Mouse (Mus musculus) ES-E14 (cell line): Measurements from ENCODE around the gene Kirrel. TPM values are rescaled to one million over a fixed set of nuclear protein-coding genes. Genes with fewer than 3 reads are reported as not detected.

Source experiments
- DNase-seq: peaks from one replicate; pipeline ENCODE4 v3.0.0-alpha.2; 2013; ENCODE audit warnings: low read depth, low spot score
- H3K27ac ChIP-seq: 2 replicates; pipeline ENCODE4 v1.5.1; 2012; ENCODE audit warnings: low read depth, mild to moderate bottlenecking, low read length, moderate library complexity, mixed read lengths; ENCODE audit not compliant: poor library complexity, insufficient read depth, severe bottlenecking
- H3K36me3 ChIP-seq: 2 replicates; pipeline ENCODE4 v1.6.1; 2012; ENCODE audit warnings: mild to moderate bottlenecking, low read length, moderate library complexity, mixed read lengths; ENCODE audit not compliant: control insufficient read depth, poor library complexity, insufficient read depth, severe bottlenecking
- H3K4me1 ChIP-seq, 2 experiments: fragments of 150-350 bp in 1 of 2; sonication (generic) in 1 of 2; 2 replicates each; pipeline ENCODE4 v1.6.1; 2012; ENCODE audit warnings: low read length in 2 of 2, mild to moderate bottlenecking in 1 of 2, mixed read lengths in 1 of 2; ENCODE audit not compliant: control insufficient read depth in 2 of 2, insufficient read depth in 2 of 2, poor library complexity in 1 of 2
- H3K4me3 ChIP-seq, 2 experiments: fragments of 150-350 bp in 1 of 2; sonication (generic) in 1 of 2; 2 replicates each; pipeline ENCODE4 v1.5.1; 2012; ENCODE audit warnings: low read length in 2 of 2, low read depth in 1 of 2, mild to moderate bottlenecking in 1 of 2, mixed read lengths in 1 of 2; ENCODE audit not compliant: insufficient read depth in 1 of 2, poor library complexity in 1 of 2, severe bottlenecking in 1 of 2
- H3K9ac ChIP-seq: 2 replicates; pipeline ENCODE4 v1.6.1; 2012; ENCODE audit warnings: low read depth, mild to moderate bottlenecking, low read length, mixed read lengths; ENCODE audit not compliant: poor library complexity, insufficient read depth, severe bottlenecking
- H3K9me3 ChIP-seq: fragments of 150-350 bp; sonication (generic); 2 replicates; pipeline ENCODE4 v1.6.1; 2012; ENCODE audit warnings: low read depth, mild to moderate bottlenecking, low read length; ENCODE audit not compliant: control insufficient read depth, insufficient read depth
- CHD2 ChIP-seq: IDR thresholded peaks from 2 replicates; pipeline ENCODE4 v1.6.1; 2014; ENCODE audit warnings: mild to moderate bottlenecking, low read depth, low read length, inconsistent platforms
- HCFC1 ChIP-seq: IDR thresholded peaks from 2 replicates; pipeline ENCODE4 v1.6.1; 2012; ENCODE audit warnings: low read length, inconsistent platforms, borderline replicate concordance; ENCODE audit not compliant: insufficient read depth
- MAFK ChIP-seq: IDR thresholded peaks from 2 replicates; pipeline ENCODE4 v1.6.1; 2014; ENCODE audit warnings: mild to moderate bottlenecking, low read depth, low read length, inconsistent platforms; ENCODE audit not compliant: insufficient read depth
- ZC3H11A ChIP-seq: IDR thresholded peaks from 2 replicates; pipeline ENCODE4 v1.6.1; 2012; ENCODE audit warnings: low read depth, mild to moderate bottlenecking, inconsistent platforms, low read length, borderline replicate concordance
- ZNF384 ChIP-seq: IDR thresholded peaks from 2 replicates; pipeline ENCODE4 v1.6.1; 2012; ENCODE audit warnings: low read depth, low read length, inconsistent platforms
- in situ Hi-C, 2 experiments: fragments of 600-800 bp; cut with MboI; formaldehyde crosslinking; loops; one replicate each; pipeline ENCODE4 v1.15.1; 2025; ENCODE audit warnings: low sequenced_read_pairs in 2 of 2, inconsistent platforms in 1 of 2; ENCODE audit not compliant: unreplicated experiment in 2 of 2
- total RNA-seq: library from RNA; depleted of rRNA; stranded (reverse); fragments of 300-350 nt; gene quantifications from 2 replicates; pipeline ENCODE4 v1.2.3, GENCODE M21; 2012

Kirrel gene
- total RNA-seq, 1 experiment, result 35.5 TPM

GRCm38 (mm10) chr3:87131694-87132347, 42.7 kb downstream of the Kirrel start:
- TF ChIP-seq ZC3H11A, result no peak
- TF ChIP-seq MAFK, result no peak
- no peak for TF ChIP-seq HCFC1
- no peak for TF ChIP-seq CHD2
- no peak for TF ChIP-seq ZNF384
- in situ Hi-C loops, result no loop called here
- H3K9me3 ChIP-seq, result no peaks in the 10 kb centered on the region
- H3K4me3 ChIP-seq, result no peak overlapping the region
- no peak overlapping the region for H3K9ac ChIP-seq
- H3K4me1 ChIP-seq, result peaks cover 6 to 15% of the 10 kb centered on the region in 2 experiments
- DNase-seq, result no peak
- H3K36me3 ChIP-seq, result no peaks in the 10 kb centered on the region
- no peak overlapping the region for H3K27ac ChIP-seq

- Histone ChIP-seq H3K36me3 (no peaks in the 10 kb centered on the region), H3K27ac (no peak overlapping the region), H3K4me3 (no peak overlapping the region), H3K9ac (no peak overlapping the region; the same call in 1 of the 2 replicates), H3K4me1 (peaks cover 6 to 15% of the 10 kb centered on the region in 2 experiments), H3K9me3 (no peaks in the 10 kb centered on the region)
- TF ChIP-seq MAFK (no peak), HCFC1 (no peak), ZC3H11A (no peak), ZNF384 (no peak), CHD2 (no peak)
- DNase-seq, result no peak
- in situ Hi-C loops, result no loop called here
These were observed 43.6 kb downstream of the Kirrel start for GRCm38 (mm10) chr3:87130933-87131332.

DNA sequence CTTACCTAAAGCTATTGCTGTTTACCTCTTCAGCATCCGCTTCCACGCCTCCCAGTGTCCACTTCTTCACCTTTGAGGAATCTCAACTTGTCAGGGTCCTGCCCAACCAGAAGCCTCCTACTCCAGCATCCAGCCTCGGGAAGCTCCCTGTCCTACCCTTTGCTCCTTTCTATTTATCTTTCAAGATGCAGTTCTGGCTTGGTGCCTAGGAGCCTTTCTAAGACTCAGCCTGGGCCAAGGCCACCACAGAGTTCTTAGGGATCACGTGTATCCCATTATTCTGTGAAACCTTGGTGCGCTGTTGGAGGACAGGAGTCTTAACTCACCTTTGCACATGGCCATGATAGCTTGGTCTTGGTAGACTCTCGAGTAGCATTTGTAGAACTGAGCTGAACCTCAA, 50.8 kb downstream of the Kirrel start:
- no peak for TF ChIP-seq HCFC1
- in situ Hi-C loops, result no loop called here
- Histone ChIP-seq H3K9ac (no peak overlapping the region), H3K4me3 (no peak overlapping the region), H3K27ac (no peak overlapping the region), H3K36me3 (peaks cover 3% of the 10 kb centered on the region; the same call in 1 of the 2 replicates), H3K9me3 (no peaks in the 10 kb centered on the region), H3K4me1 (no peaks in the 10 kb centered on the region)
- no peak for DNase-seq

DNA sequence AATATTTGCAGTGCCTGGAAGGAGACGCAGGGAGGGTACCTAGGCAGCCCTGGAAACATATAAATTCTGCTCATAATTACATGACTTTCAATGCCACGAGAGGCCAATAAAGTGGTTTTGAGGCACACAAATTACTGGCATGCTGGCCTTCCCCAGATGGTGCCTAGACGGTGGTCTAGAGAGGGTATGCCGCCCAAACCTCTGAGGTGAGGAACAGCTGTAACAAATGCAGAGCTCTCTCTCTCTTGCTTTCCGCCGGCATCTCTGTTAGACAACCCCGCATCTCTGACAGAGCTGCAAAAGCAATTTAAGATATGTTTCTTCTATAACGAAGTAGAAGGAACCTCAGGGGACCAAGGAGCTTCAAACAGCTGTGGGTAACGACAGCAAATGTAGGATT, 56.3 kb downstream of the Kirrel start:
- DNase-seq, result no peak
- Histone ChIP-seq H3K27ac (no peak overlapping the region), H3K4me1 (peaks cover 0 to 7% of the 10 kb centered on the region in 2 experiments; a peak in 1 of 4 replicates), H3K9me3 (no peaks in the 10 kb centered on the region), H3K4me3 (no peak overlapping the region), H3K9ac (no peak overlapping the region), H3K36me3 (peaks cover 2% of the 10 kb centered on the region; the same call in 1 of the 2 replicates)
- TF ChIP-seq CHD2 (no peak), ZC3H11A (no peak), MAFK (no peak), HCFC1 (no peak), ZNF384 (no peak)
- in situ Hi-C loops, result no loop called here

DNA sequence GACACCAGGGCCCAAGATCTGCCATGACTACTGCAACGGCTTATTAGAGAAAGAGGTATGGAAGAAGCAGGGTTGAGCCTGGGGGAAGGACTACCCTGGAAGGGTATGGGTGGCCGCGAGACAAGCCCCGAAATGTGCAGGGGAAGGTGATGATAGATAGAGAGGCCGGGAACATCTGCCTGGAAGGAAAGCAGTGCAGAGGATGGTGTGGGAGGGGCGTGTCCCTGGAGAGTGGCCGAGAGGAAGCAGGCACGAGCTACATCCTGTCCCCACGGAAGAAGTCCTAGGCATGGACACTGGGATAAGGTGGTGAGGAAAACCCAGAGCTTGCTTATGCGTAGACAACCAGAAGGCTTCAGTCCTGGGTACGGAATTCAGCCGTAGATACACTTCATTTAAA, 56.9 kb downstream of the Kirrel start:
- DNase-seq, result no peak
- H3K9ac ChIP-seq, result no peak overlapping the region
- in situ Hi-C loops, result no loop called here
- no peak overlapping the region for H3K27ac ChIP-seq
- peaks cover 0 to 7% of the 10 kb centered on the region in 2 experiments; a peak in 1 of 4 replicates for H3K4me1 ChIP-seq
- no peaks in the 10 kb centered on the region for H3K9me3 ChIP-seq
- TF ChIP-seq CHD2 (no peak), ZNF384 (no peak), ZC3H11A (no peak)
- peaks cover 2% of the 10 kb centered on the region; the same call in 1 of the 2 replicates for H3K36me3 ChIP-seq
- H3K4me3 ChIP-seq, result peak overlapping the region in 1 of 2 experiments; percentile 33; a peak in 1 of 4 replicates
